Mouse (Mus musculus) kidney, postnatal 0 days (tissue): ENCODE results near the gene Tas1r2. TPM values are rescaled to one million over a fixed set of nuclear protein-coding genes. Genes with fewer than 3 reads are reported as not detected.

Experiments
- ATAC-seq: fragments of 200-750 bp; cut with Nextera tagmentation; replicated peaks from 2 replicates; pipeline ENCODE4 v1.8.0; 2017; ENCODE audit warnings: low read depth, moderate number of reproducible peaks, moderate TSS enrichment, moderate library complexity; ENCODE audit not compliant: low FRiP score
- DNase-seq: peaks from one replicate; pipeline ENCODE4 v3.0.0-alpha.2; 2016; ENCODE audit warnings: low spot score
- H3K27ac ChIP-seq: fragments of 300-500 bp; sonication (generic); 2 replicates; pipeline ENCODE4 v1.5.1; 2014; ENCODE audit warnings: mild to moderate bottlenecking
- H3K27me3 ChIP-seq: fragments of 300-500 bp; sonication (generic); 2 replicates; pipeline ENCODE4 v1.6.1; 2014; ENCODE audit warnings: low read length, mixed read lengths; ENCODE audit not compliant: insufficient read depth
- H3K36me3 ChIP-seq: fragments of 300-500 bp; sonication (generic); 2 replicates; pipeline ENCODE4 v1.6.1; 2014; ENCODE audit warnings: low read length, mixed read lengths; ENCODE audit not compliant: insufficient read depth
- H3K4me1 ChIP-seq: fragments of 300-500 bp; sonication (generic); replicated peaks from 2 replicates; pipeline ENCODE4 v1.6.1; 2014; ENCODE audit warnings: antibody characterized with exemption, low read length, mixed read lengths; ENCODE audit not compliant: insufficient read depth
- H3K4me2 ChIP-seq: fragments of 300-500 bp; sonication (generic); 2 replicates; pipeline ENCODE4 v1.6.1; 2014; ENCODE audit warnings: mild to moderate bottlenecking, low read length, moderate library complexity, mixed read lengths
- H3K4me3 ChIP-seq: fragments of 300-500 bp; sonication (generic); replicated peaks from 2 replicates; pipeline ENCODE4 v1.5.1; 2014; ENCODE audit warnings: low read depth, low read length
- H3K9ac ChIP-seq: fragments of 300-500 bp; sonication (generic); 2 replicates; pipeline ENCODE4 v1.6.1; 2014; ENCODE audit warnings: low read depth, low read length
- H3K9me3 ChIP-seq: fragments of 300-500 bp; sonication (generic); replicated peaks from 2 replicates; pipeline ENCODE4 v1.6.1; 2016; ENCODE audit warnings: low read length, inconsistent platforms, mixed read lengths
- CTCF ChIP-seq: IDR thresholded peaks from 2 replicates; pipeline ENCODE4 v1.5.1; 2016; ENCODE audit warnings: antibody characterized with exemption, low read depth, mild to moderate bottlenecking, moderate library complexity
- WGBS: fragments of 180-500 bp; shearing (Covaris S2); extraction: QIAGEN DNeasy Blood & Tissue Kit; methylation state at CpG from one replicate; pipeline ENCODE4 v1.1.7; 2014; 5-methylcytosine and 5-hydroxymethylcytosine counted together
- polyA plus RNA-seq: library from polyadenylated mRNA; unstranded; fragments of >200 nt; fragmentation: Nextera tagmentation; extraction: Ambion mirVana; gene quantifications from 2 replicates; pipeline ENCODE4 v1.2.1, GENCODE M21; 2015

Tas1r2 gene
- polyA plus RNA-seq, 1 experiment from 2014 or later, result not detected

DNA sequence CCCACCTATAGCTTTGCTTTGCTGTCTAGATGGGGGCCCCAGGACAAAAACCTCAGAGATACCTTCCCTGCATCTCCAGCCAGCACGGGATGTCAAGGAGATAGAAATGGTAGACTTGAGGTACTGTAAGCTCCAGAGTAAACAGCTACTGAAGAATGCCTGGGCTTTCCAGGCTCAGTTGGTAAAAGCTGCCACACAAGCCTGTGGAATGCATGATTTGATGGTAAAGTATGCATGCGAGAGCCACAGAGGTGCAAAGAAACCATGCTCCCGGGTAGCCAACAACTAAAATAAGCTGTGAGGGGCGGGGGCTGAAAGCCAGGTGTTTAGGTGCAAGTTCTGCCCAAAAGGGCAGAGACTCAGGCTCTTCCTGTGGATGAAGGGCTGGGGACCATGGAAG is 49.6 kb downstream of the Tas1r2 start:
- no peak for TF ChIP-seq CTCF
- Histone ChIP-seq H3K9ac (no peak overlapping the region), H3K4me3 (no peak overlapping the region), H3K36me3 (no peaks in the 10 kb centered on the region), H3K27ac (no peak overlapping the region), H3K4me1 (no peaks in the 10 kb centered on the region), H3K27me3 (no peaks in the 10 kb centered on the region), H3K9me3 (no peaks in the 10 kb centered on the region), H3K4me2 (no peak overlapping the region)
- 71% methylated on average over 4 of the region's 4 CpGs for WGBS
- ATAC-seq (no peak), DNase-seq (no peak)

DNA sequence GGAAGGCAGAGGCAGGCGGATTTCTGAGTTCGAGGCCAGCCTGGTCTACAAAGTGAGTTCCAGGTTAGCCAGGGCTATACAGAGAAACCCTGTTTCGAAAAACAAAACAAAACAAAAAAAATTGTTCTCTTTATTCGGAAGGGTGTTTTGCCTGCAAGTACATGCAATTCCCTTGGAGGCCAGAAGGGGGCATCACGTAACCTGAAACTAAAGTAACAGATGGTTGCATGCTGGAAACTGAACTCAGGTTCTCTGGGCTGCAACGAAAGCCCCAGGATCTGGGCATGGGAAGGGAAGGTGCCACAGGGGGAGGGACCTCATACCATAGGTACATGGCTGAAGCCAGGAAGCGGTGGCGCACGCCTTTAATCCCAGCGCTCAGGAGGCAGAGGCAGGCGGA is 50.1 kb downstream of the Tas1r2 start:
- Histone ChIP-seq H3K36me3 (no peaks in the 10 kb centered on the region), H3K27ac (no peak overlapping the region), H3K27me3 (no peaks in the 10 kb centered on the region), H3K9me3 (no peaks in the 10 kb centered on the region), H3K4me3 (no peak overlapping the region), H3K9ac (no peak overlapping the region), H3K4me2 (no peak overlapping the region), H3K4me1 (no peaks in the 10 kb centered on the region)
- no peak for DNase-seq
- no peak for ATAC-seq
- 84% methylated on average over 11 of the region's 11 CpGs for WGBS
- peak; percentile 39; the same call in 1 of the 2 replicates for TF ChIP-seq CTCF

- H3K4me3 ChIP-seq, result no peak overlapping the region
- H3K27ac ChIP-seq, result no peak overlapping the region
- no peak for DNase-seq
- no peaks in the 10 kb centered on the region for H3K36me3 ChIP-seq
- ATAC-seq, result no peak; the same call in 1 of the 2 replicates
- H3K9ac ChIP-seq, result no peak overlapping the region
- WGBS, result 70% methylated on average over 5 of the region's 5 CpGs
- H3K4me1 ChIP-seq, result no peaks in the 10 kb centered on the region
- H3K9me3 ChIP-seq, result no peaks in the 10 kb centered on the region
- H3K4me2 ChIP-seq, result no peak overlapping the region
- H3K27me3 ChIP-seq, result no peaks in the 10 kb centered on the region
- TF ChIP-seq CTCF, result no peak
Observed at GRCm38 (mm10) chr4:139705986-139706385, 52.6 kb downstream of the Tas1r2 start.

DNA sequence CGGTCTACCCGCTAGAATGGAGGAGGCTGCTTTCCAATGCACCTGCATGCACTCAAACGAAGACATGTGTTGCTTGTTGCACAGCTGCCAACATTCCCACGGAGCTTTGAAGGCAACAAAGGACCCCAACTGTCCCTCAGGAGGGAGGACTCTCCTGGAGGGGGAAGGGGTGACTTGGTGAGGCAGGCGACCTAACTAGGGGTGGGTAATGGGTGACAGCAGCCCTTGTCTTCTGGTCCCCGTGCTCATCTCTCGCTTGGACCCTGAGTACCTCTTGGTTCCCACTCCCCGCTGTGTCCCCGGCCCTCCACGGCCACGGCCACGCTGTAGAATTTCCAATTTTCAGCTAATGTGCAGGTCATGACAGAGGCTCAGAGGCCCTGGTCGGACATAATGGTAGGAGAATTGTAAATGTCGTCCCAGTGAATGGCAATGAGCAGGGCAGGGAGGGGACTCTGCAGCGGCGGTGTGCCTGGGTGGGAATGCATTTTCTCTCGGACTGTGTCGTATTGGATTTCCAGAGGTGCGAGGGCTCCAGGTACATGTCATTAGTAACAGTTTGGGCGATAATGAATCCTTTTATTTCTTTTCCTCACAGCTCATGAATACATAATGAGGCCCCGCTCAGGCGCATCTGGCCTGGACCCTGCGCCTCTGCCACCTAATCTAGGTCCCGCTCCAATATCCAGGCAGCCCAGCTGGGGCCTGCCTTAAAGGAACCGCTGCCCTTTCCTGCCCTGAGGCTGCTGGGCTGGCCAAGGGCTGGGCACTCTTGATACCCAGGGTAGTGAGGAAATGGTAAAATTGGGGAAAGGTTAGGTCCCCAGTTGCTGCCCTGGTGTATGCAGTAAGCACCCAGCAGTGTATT is 57.4 kb downstream of the Tas1r2 start:
- 47% methylated on average over 25 of the region's 25 CpGs for WGBS
- Histone ChIP-seq H3K27ac (no peak overlapping the region), H3K9me3 (no peaks in the 10 kb centered on the region), H3K4me1 (no peaks in the 10 kb centered on the region), H3K9ac (no peak overlapping the region), H3K36me3 (no peaks in the 10 kb centered on the region), H3K4me3 (no peak overlapping the region), H3K27me3 (no peaks in the 10 kb centered on the region), H3K4me2 (no peak overlapping the region)
- no peak for TF ChIP-seq CTCF
- DNase-seq, result no peak
- ATAC-seq, result no peak

DNA sequence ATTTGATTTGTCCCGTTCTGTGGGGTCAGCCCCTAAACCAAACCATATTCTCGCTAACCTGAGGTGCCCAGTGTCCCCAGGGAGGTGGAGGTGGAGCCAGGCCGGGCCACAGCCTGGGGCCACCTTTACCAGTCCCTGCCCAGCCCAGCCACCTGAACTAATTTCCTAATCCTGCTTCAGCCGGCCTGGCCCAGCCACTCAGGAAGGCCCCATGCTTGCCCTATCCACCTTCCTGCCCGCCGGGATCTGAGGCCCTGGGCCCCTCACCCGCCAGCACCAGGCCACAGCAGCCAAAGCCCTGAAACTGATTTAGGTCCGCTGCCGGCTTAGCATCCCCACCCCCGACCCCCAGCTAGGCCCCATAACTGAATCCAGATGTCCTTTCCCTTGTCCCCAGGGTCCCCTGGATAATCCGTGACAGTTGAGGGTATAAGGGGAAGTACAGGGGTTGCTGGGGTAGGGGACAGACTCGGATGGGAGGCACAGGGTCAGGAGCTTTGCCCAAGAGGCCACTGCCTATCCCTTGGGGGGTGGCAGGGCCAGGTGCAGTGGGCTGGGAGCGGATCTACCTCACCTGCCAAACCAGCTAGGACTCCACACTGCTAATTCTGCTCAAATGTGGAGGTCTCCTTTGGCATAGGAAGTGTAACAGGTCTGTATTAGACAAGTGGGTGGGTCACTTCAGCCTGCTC is 62.0 kb downstream of the Tas1r2 start:
- H3K36me3 ChIP-seq, result no peaks in the 10 kb centered on the region
- H3K9me3 ChIP-seq, result no peaks in the 10 kb centered on the region
- ATAC-seq (no peak; the same call in 1 of the 2 replicates), DNase-seq (no peak)
- H3K4me3 ChIP-seq, result no peak overlapping the region
- 23% methylated on average over 13 of the region's 13 CpGs for WGBS
- no peak overlapping the region for H3K4me2 ChIP-seq
- no peaks in the 10 kb centered on the region for H3K4me1 ChIP-seq
- H3K27ac ChIP-seq, result no peak overlapping the region
- TF ChIP-seq CTCF, result no peak
- no peaks in the 10 kb centered on the region for H3K27me3 ChIP-seq
- 0 out of 2 replicates have a peak overlapping the region, but pooled peaks have one; percentile 18 for H3K9ac ChIP-seq

- Histone ChIP-seq H3K27ac (no peak overlapping the region), H3K36me3 (no peaks in the 10 kb centered on the region), H3K4me3 (no peak overlapping the region), H3K4me2 (no peak overlapping the region), H3K27me3 (no peaks in the 10 kb centered on the region), H3K4me1 (no peaks in the 10 kb centered on the region), H3K9ac (no peak overlapping the region), H3K9me3 (no peaks in the 10 kb centered on the region)
- no peak for DNase-seq
- no peak for TF ChIP-seq CTCF
- ATAC-seq, result no peak; the same call in 1 of the 2 replicates
- WGBS, result 84% methylated on average over 10 of the region's 10 CpGs
Observed at GRCm38 (mm10) chr4:139716477-139717169, 63.3 kb downstream of the Tas1r2 start.
